Mouse (Mus musculus) liver, embryonic 14.5 days (tissue): ENCODE results near the gene Disp3.

Experiments
- CTCF ChIP-seq: IDR thresholded peaks from 2 replicates; pipeline ENCODE4 v1.5.1; 2016; ENCODE audit warnings: antibody characterized with exemption, low read depth, control low read depth
- EP300 ChIP-seq: IDR thresholded peaks from 2 replicates; pipeline ENCODE4 v1.6.1; 2016; ENCODE audit warnings: antibody characterized with exemption, low read depth

- no peak for TF ChIP-seq CTCF
- TF ChIP-seq EP300: no peak
Observed at GRCm38 (mm10) chr4:148204873-148205232, 82.9 kb downstream of the Disp3 start.
